Mouse (Mus musculus) forebrain, embryonic 16.5 days (tissue): ENCODE measurements around the gene Nvl. TPM values are rescaled to one million over a fixed set of nuclear protein-coding genes. Genes with fewer than 3 reads are reported as not detected.
A peak's percentile ranks its signal among the peaks of the same experiment; 100 is the strongest.

Experiments used
- ATAC-seq: fragments of 200-750 bp; cut with Nextera tagmentation; 2 replicates; pipeline ENCODE4 v1.8.0; 2017; ENCODE audit warnings: mild to moderate bottlenecking, moderate library complexity
- H3K27ac ChIP-seq: fragments of 300-500 bp; sonication (generic); 2 replicates; pipeline ENCODE4 v1.5.1; 2014; ENCODE audit warnings: low read length, control low read depth
- H3K27me3 ChIP-seq: fragments of 300-500 bp; sonication (generic); replicated peaks from 2 replicates; pipeline ENCODE4 v1.6.1; 2014; ENCODE audit warnings: low read length; ENCODE audit not compliant: control insufficient read depth, insufficient read depth
- H3K36me3 ChIP-seq: fragments of 300-500 bp; sonication (generic); 2 replicates; pipeline ENCODE4 v1.6.1; 2014; ENCODE audit not compliant: control insufficient read depth, insufficient read depth
- H3K4me1 ChIP-seq: fragments of 300-500 bp; sonication (generic); replicated peaks from 2 replicates; pipeline ENCODE4 v1.6.1; 2014; ENCODE audit warnings: low read length; ENCODE audit not compliant: control insufficient read depth, insufficient read depth
- H3K4me2 ChIP-seq: fragments of 300-500 bp; sonication (generic); 2 replicates; pipeline ENCODE4 v1.6.1; 2014; ENCODE audit warnings: mild to moderate bottlenecking, low read length, control low read depth
- H3K4me3 ChIP-seq: fragments of 300-500 bp; sonication (generic); replicated peaks from 2 replicates; pipeline ENCODE4 v1.5.1; 2014; ENCODE audit warnings: mild to moderate bottlenecking, low read length, control low read depth
- H3K9ac ChIP-seq: fragments of 300-500 bp; sonication (generic); replicated peaks from 2 replicates; pipeline ENCODE4 v1.6.1; 2014; ENCODE audit warnings: low read depth, low read length, control low read depth
- H3K9me3 ChIP-seq: fragments of 300-500 bp; sonication (generic); 2 replicates; pipeline ENCODE4 v1.6.1; 2016; ENCODE audit warnings: low read length; ENCODE audit not compliant: control insufficient read depth
- WGBS: fragments of 180-500 bp; shearing (Covaris S2); extraction: QIAGEN DNeasy Blood & Tissue Kit; methylation state at CpG from one replicate; pipeline ENCODE4 v1.1.7; 2014; 5-methylcytosine and 5-hydroxymethylcytosine counted together
- polyA plus RNA-seq: library from polyadenylated mRNA; unstranded; fragments of >200 nt; fragmentation: Nextera tagmentation; extraction: Ambion mirVana; gene quantifications from 2 replicates; pipeline ENCODE4 v1.2.1, GENCODE M21; 2015

Nvl gene
- polyA plus RNA-seq, 1 experiment from 2014 or later: 51.4 TPM

DNA sequence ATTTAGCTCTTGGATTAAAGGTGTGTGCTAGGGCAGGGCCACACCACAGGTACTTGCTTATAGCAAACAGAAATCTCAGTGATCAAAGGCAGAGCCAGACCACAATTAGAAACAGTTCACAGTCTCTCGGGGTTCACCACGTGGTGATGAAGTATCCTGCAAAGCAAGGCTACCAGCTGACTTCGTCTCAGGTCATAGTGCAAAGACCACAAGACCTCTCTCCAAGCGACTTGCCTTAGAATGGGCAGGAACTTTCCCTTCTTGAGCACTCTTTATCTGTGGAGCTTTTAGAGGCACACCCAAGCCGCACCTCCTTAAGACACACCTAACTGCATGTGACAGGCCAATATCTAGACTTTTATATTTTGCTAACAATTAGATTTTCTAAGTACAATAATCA lies 4.5 kb upstream of the Nvl start:
- ATAC-seq: no peak
- H3K4me1 ChIP-seq: peaks cover 25% of the 10 kb centered on the region
- WGBS: 73% methylated on average over 5 of the region's 5 CpGs
- no peak overlapping the region for H3K4me3 ChIP-seq
- H3K36me3 ChIP-seq: no peaks in the 10 kb centered on the region
- H3K4me2 ChIP-seq: no peak overlapping the region
- no peaks in the 10 kb centered on the region for H3K27me3 ChIP-seq
- no peak overlapping the region for H3K9ac ChIP-seq
- no peaks in the 10 kb centered on the region for H3K9me3 ChIP-seq
- no peak overlapping the region for H3K27ac ChIP-seq

GRCm38 (mm10) chr1:181146187-181146586 lies 2.2 kb upstream of the Nvl start:
- no peaks in the 10 kb centered on the region for H3K9me3 ChIP-seq
- H3K9ac ChIP-seq: no peak overlapping the region
- peaks cover 17% of the 10 kb centered on the region for H3K4me1 ChIP-seq
- H3K4me2 ChIP-seq: no peak overlapping the region
- no peak overlapping the region for H3K27ac ChIP-seq
- no peak for ATAC-seq
- 92% methylated on average over 2 of the region's 2 CpGs for WGBS
- H3K27me3 ChIP-seq: no peaks in the 10 kb centered on the region
- H3K4me3 ChIP-seq: no peak overlapping the region
- H3K36me3 ChIP-seq: no peaks in the 10 kb centered on the region

GRCm38 (mm10) chr1:181144966-181145365 lies 962 bp upstream of the Nvl start:
- no peaks in the 10 kb centered on the region for H3K9me3 ChIP-seq
- peak overlapping the region; percentile 89 for H3K27ac ChIP-seq
- H3K4me2 ChIP-seq: peak overlapping the region; percentile 70
- no peaks in the 10 kb centered on the region; the same call in 1 of the 2 replicates for H3K36me3 ChIP-seq
- peak overlapping the region; percentile 73 for H3K9ac ChIP-seq
- ATAC-seq: no peak
- 15% methylated on average over 12 of the region's 12 CpGs for WGBS
- peaks cover 17% of the 10 kb centered on the region for H3K4me1 ChIP-seq
- H3K27me3 ChIP-seq: no peaks in the 10 kb centered on the region
- H3K4me3 ChIP-seq: peak overlapping the region; percentile 70

DNA sequence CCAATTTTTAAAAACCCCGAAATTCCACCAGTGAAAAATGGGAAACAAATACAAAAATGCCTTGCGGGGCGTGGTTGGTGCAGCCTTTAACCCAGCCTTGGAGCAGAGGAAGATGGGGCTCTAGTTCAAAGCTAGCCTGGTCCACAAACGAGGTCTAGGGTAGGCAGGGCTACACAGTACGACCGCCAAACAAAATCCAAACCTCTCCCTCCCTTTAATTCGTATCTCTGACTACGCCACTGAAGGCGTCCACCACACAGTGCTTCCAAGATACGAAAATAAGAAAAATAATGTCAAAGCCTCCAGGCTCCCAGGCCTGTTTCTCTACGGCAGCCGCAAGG lies 425 bp downstream of the Nvl start:
- Histone ChIP-seq H3K27me3 (no peaks in the 10 kb centered on the region), H3K9ac (peak overlapping the region; percentile 73), H3K4me3 (peak overlapping the region; percentile 70), H3K4me1 (peaks cover 17% of the 10 kb centered on the region), H3K4me2 (peak overlapping the region; percentile 80), H3K9me3 (no peaks in the 10 kb centered on the region), H3K27ac (peak overlapping the region; percentile 49; the same call in 1 of the 2 replicates), H3K36me3 (peaks cover 3% of the 10 kb centered on the region)
- peak; percentile 22 for ATAC-seq
- under 1% methylated on average over 12 of the region's 12 CpGs for WGBS

GRCm38 (mm10) chr1:181138730-181139129 lies 5.3 kb downstream of the Nvl start:
- H3K4me1 ChIP-seq: peaks cover 6% of the 10 kb centered on the region
- H3K4me3 ChIP-seq: no peak overlapping the region
- no peaks in the 10 kb centered on the region for H3K27me3 ChIP-seq
- no peak overlapping the region for H3K9ac ChIP-seq
- H3K27ac ChIP-seq: no peak overlapping the region
- H3K4me2 ChIP-seq: no peak overlapping the region
- WGBS: 93% methylated on average over 7 of the region's 7 CpGs
- H3K9me3 ChIP-seq: no peaks in the 10 kb centered on the region
- H3K36me3 ChIP-seq: peaks cover 20% of the 10 kb centered on the region
- no peak for ATAC-seq

DNA sequence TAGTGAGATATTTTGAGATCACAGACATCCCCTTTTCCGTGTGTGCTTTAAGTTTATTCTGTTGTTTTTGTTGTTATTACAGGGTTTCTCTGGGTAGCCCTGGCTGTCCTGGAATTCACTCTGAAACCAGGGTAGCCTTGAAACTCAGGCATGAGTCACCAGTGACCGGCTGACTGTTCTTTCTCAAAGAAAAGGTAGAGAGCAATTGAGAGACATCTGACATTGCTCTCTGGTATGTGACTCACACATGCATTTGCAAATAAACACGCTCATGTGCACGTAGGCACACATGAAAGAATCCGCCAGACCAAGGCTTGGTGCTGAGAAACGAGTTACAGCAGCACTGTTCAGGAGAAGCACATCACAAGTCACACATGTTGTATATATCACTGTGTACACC lies 12.1 kb downstream of the Nvl start:
- ATAC-seq: no peak
- H3K4me3 ChIP-seq: no peak overlapping the region
- peaks cover 49% of the 10 kb centered on the region for H3K36me3 ChIP-seq
- no peak overlapping the region for H3K9ac ChIP-seq
- no peaks in the 10 kb centered on the region for H3K4me1 ChIP-seq
- H3K4me2 ChIP-seq: no peak overlapping the region
- H3K27me3 ChIP-seq: no peaks in the 10 kb centered on the region
- no peaks in the 10 kb centered on the region for H3K9me3 ChIP-seq
- no peak overlapping the region for H3K27ac ChIP-seq
- 92% methylated on average over 6 of the region's 6 CpGs for WGBS

DNA sequence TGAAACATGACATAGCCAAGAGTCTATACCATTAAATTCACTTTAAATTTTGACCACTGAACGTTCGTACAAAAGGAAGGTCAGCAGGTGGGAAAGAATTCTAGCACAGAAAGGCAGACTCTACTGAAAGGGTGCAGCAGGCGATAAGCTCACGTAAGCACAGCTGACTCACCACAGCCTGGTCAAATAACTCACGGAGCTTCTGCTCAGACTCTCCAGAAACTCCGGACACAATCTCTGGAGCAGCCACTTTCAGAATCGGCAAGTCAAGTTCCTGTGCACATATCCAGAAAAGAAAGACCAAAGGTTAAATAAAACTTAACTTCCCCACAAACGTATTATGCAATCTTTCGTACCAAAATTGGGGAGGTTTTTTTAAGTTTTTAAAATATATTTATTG lies 17.2 kb downstream of the Nvl start:
- Histone ChIP-seq H3K4me3 (no peak overlapping the region), H3K36me3 (peaks cover 51% of the 10 kb centered on the region), H3K4me2 (no peak overlapping the region), H3K27me3 (no peaks in the 10 kb centered on the region), H3K9me3 (no peaks in the 10 kb centered on the region), H3K27ac (no peak overlapping the region), H3K9ac (no peak overlapping the region), H3K4me1 (no peaks in the 10 kb centered on the region)
- WGBS: 94% methylated on average over 9 of the region's 9 CpGs
- ATAC-seq: no peak

DNA sequence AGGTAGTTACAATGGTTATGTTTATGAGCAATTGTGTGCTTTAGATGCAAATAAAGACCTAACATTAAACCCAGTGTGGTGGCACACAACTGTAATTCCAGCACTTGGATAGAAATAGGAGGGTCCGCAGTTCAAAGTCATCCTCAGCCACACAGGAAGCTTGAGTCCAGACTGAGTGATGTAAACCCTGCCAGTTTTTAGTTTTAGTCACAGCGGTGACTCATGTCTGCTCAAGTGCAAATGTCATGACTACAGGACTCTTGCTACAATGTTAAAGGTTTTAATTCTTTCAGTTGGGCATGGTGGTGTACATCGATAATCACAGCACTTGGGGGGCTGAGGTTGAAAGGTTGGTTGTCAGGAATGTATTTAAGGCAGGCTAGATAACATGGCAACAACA lies 18.1 kb downstream of the Nvl start:
- WGBS: 97% methylated on average over 3 of the region's 3 CpGs

DNA sequence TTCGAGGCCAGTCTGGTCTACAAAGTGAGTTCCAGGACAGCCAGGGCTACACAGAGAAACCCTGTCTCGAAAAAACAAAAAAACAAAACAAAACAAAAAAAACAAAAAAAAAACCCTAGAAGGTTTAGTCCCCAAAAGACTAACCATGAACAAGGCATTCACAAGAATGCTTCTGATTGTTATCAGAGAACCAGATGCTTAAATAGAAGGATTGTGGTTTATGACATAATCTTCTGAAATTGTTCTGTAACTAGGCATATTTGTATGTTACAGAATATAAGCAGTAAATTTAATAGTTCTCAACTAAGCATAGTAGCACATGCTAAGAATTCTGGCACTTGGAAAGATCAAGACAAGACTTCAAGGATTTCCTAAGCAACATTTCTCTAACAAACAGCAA lies 19.9 kb downstream of the Nvl start:
- Histone ChIP-seq H3K4me2 (no peak overlapping the region), H3K4me3 (no peak overlapping the region), H3K9me3 (no peaks in the 10 kb centered on the region), H3K36me3 (peaks cover 43% of the 10 kb centered on the region), H3K9ac (no peak overlapping the region), H3K4me1 (no peaks in the 10 kb centered on the region), H3K27ac (no peak overlapping the region), H3K27me3 (no peaks in the 10 kb centered on the region)
- 100% methylated on average over 2 of the region's 2 CpGs for WGBS
- ATAC-seq: no peak

More for the DNA sequence above, 18.1 kb downstream of the Nvl start:
- no peak overlapping the region for H3K27ac ChIP-seq
- no peak overlapping the region for H3K9ac ChIP-seq
- H3K4me2 ChIP-seq: no peak overlapping the region
- H3K36me3 ChIP-seq: peaks cover 50% of the 10 kb centered on the region
- H3K4me1 ChIP-seq: no peaks in the 10 kb centered on the region
- H3K27me3 ChIP-seq: no peaks in the 10 kb centered on the region
- no peak for ATAC-seq
- H3K9me3 ChIP-seq: no peaks in the 10 kb centered on the region
- no peak overlapping the region for H3K4me3 ChIP-seq

- Histone ChIP-seq H3K4me2 (no peak overlapping the region), H3K36me3 (peaks cover 29% of the 10 kb centered on the region), H3K4me3 (no peak overlapping the region), H3K9ac (no peak overlapping the region), H3K27me3 (no peaks in the 10 kb centered on the region), H3K4me1 (no peaks in the 10 kb centered on the region), H3K9me3 (no peaks in the 10 kb centered on the region), H3K27ac (no peak overlapping the region)
- ATAC-seq: no peak
- WGBS: 93% methylated on average over 4 of the region's 4 CpGs
Measured at GRCm38 (mm10) chr1:181117112-181117511, 26.9 kb downstream of the Nvl start.
